Mouse (Mus musculus) forebrain, postnatal 0 days (tissue): ENCODE data around the gene Phox2a. TPM values are rescaled to one million over a fixed set of nuclear protein-coding genes. Genes with fewer than 3 reads are reported as not detected.

Source experiments
- ATAC-seq: fragments of 200-750 bp; cut with Nextera tagmentation; 2 replicates; pipeline ENCODE4 v1.8.0; 2017; ENCODE audit warnings: mild to moderate bottlenecking, moderate library complexity
- DNase-seq: peaks from one replicate; pipeline ENCODE4 v3.0.0-alpha.2; 2015
- H3K27ac ChIP-seq: fragments of 300-500 bp; sonication (generic); 2 replicates; pipeline ENCODE4 v1.5.1; 2014; ENCODE audit warnings: low read depth, mild to moderate bottlenecking, antibody characterized with exemption, low read length, moderate library complexity, mixed read lengths
- H3K27me3 ChIP-seq: fragments of 300-500 bp; sonication (generic); 2 replicates; pipeline ENCODE4 v1.6.1; 2014; ENCODE audit warnings: mild to moderate bottlenecking, low read length, mixed read lengths; ENCODE audit not compliant: insufficient read depth
- H3K36me3 ChIP-seq: fragments of 300-500 bp; sonication (generic); 2 replicates; pipeline ENCODE4 v1.6.1; 2014; ENCODE audit warnings: mild to moderate bottlenecking, moderate library complexity; ENCODE audit not compliant: insufficient read depth
- H3K4me1 ChIP-seq: fragments of 300-500 bp; sonication (generic); 2 replicates; pipeline ENCODE4 v1.6.1; 2014; ENCODE audit warnings: antibody characterized with exemption; ENCODE audit not compliant: insufficient read depth
- H3K4me2 ChIP-seq: fragments of 300-500 bp; sonication (generic); 2 replicates; pipeline ENCODE4 v1.6.1; 2014; ENCODE audit warnings: low read depth, mild to moderate bottlenecking, moderate library complexity
- H3K4me3 ChIP-seq: fragments of 300-500 bp; sonication (generic); 2 replicates; pipeline ENCODE4 v1.5.1; 2014; ENCODE audit warnings: low read depth, low read length, mixed read lengths
- H3K9ac ChIP-seq: fragments of 300-500 bp; sonication (generic); 2 replicates; pipeline ENCODE4 v1.6.1; 2014; ENCODE audit warnings: mild to moderate bottlenecking
- H3K9me3 ChIP-seq: fragments of 300-500 bp; sonication (generic); 2 replicates; pipeline ENCODE4 v1.6.1; 2016; ENCODE audit warnings: low read length
- CTCF ChIP-seq: sonication (generic); IDR thresholded peaks from 2 replicates; pipeline ENCODE4 v1.5.1; 2016; ENCODE audit warnings: antibody characterized with exemption, control low read depth, low read depth
- WGBS: fragments of 180-500 bp; shearing (Covaris S2); extraction: QIAGEN DNeasy Blood & Tissue Kit; methylation state at CpG from one replicate; pipeline ENCODE4 v1.1.7; 2014; 5-methylcytosine and 5-hydroxymethylcytosine counted together
- polyA plus RNA-seq: library from polyadenylated mRNA; unstranded; fragments of >200 nt; fragmentation: Nextera tagmentation; extraction: Ambion mirVana; gene quantifications from 2 replicates; pipeline ENCODE4 v1.2.1, GENCODE M21; 2015
- total RNA-seq: library from RNA; depleted of rRNA; stranded (reverse); fragments of >200 nt; gene quantifications from 2 replicates; pipeline ENCODE4 v1.2.3, GENCODE M21; 2014; rRNA removed

Phox2a gene
- total and polyA plus RNA-seq, 2 experiments from 2014 or later, result not detected

GRCm38 (mm10) chr7:101869163-101869500 is 51.0 kb downstream of the Phox2a start:
- 35% methylated on average over 7 of the region's 7 CpGs for WGBS
- no peak for DNase-seq
- Histone ChIP-seq H3K27me3 (no peaks in the 10 kb centered on the region), H3K4me2 (no peak overlapping the region), H3K4me3 (no peak overlapping the region), H3K36me3 (no peaks in the 10 kb centered on the region), H3K4me1 (no peaks in the 10 kb centered on the region), H3K9ac (no peak overlapping the region), H3K27ac (no peak overlapping the region), H3K9me3 (no peaks in the 10 kb centered on the region)
- no peak for ATAC-seq
- TF ChIP-seq CTCF, result no peak

GRCm38 (mm10) chr7:101870629-101871028 is 52.5 kb downstream of the Phox2a start, which contains the start of gene Folr1:
Gene Folr1, minus strand, starts transcription at chr7:101870788.
- Histone ChIP-seq H3K36me3 (no peaks in the 10 kb centered on the region), H3K4me3 (no peak within 1 kb of the TSS), H3K4me2 (no peak within 1 kb of the TSS), H3K27ac (no peak within 1 kb of the TSS), H3K9ac (no peak within 1 kb of the TSS), H3K27me3 (no peaks in the 10 kb centered on the region), H3K9me3 (no peaks in the 10 kb centered on the region), H3K4me1 (no peaks in the 10 kb centered on the region)
- WGBS, result 79% methylated on average over 2 of the region's 2 CpGs
- DNase-seq (no peak), ATAC-seq (no peak)
- no peak for TF ChIP-seq CTCF

- no peak for TF ChIP-seq CTCF
- H3K4me3 ChIP-seq, result no peak overlapping the region
- ATAC-seq (no peak), DNase-seq (no peak)
- H3K36me3 ChIP-seq, result no peaks in the 10 kb centered on the region
- no peaks in the 10 kb centered on the region for H3K27me3 ChIP-seq
- H3K9me3 ChIP-seq, result no peaks in the 10 kb centered on the region
- no peaks in the 10 kb centered on the region for H3K4me1 ChIP-seq
- 77% methylated on average over 3 of the region's 3 CpGs for WGBS
- H3K4me2 ChIP-seq, result no peak overlapping the region
- no peak overlapping the region for H3K27ac ChIP-seq
- H3K9ac ChIP-seq, result no peak overlapping the region
Measured at GRCm38 (mm10) chr7:101871296-101871695, 53.2 kb downstream of the Phox2a start.

Other genes with a start within 250 kb of the Phox2a start
- not detected in 2 replicates for gene Art2b, start 232.7 kb upstream of the Phox2a start, total RNA-seq
- not detected in 2 replicates for gene Art2b, start 232.7 kb upstream of the Phox2a start, polyA plus RNA-seq
- gene Clpb, start 154.7 kb upstream of the Phox2a start, total RNA-seq, result 40.6 and 45.9 TPM in 2 replicates
- 34.6 and 38.3 TPM in 2 replicates for gene Clpb, start 154.7 kb upstream of the Phox2a start, polyA plus RNA-seq
- 14.7 and 15.4 TPM in 2 replicates for gene Inppl1, start 19.9 kb downstream of the Phox2a start, total RNA-seq
- 6.6 and 9.6 TPM in 2 replicates for gene Inppl1, start 19.9 kb downstream of the Phox2a start, polyA plus RNA-seq
- gene Folr2, start 38.9 kb downstream of the Phox2a start, total RNA-seq, result 3.4 and 3.8 TPM in 2 replicates
- gene Folr2, start 38.9 kb downstream of the Phox2a start, polyA plus RNA-seq, result 2.5 and 3.0 TPM in 2 replicates
- gene Anapc15, start 45.4 kb downstream of the Phox2a start, total RNA-seq, result 47.0 and 64.2 TPM in 2 replicates
- 68.8 and 73.3 TPM in 2 replicates for gene Anapc15, start 45.4 kb downstream of the Phox2a start, polyA plus RNA-seq
- gene Folr1, start 52.5 kb downstream of the Phox2a start, total RNA-seq, result 7.0 and 10.5 TPM in 2 replicates
- gene Folr1, start 52.5 kb downstream of the Phox2a start, polyA plus RNA-seq, result 38.5 and 49.6 TPM in 2 replicates
- gene Lamtor1, start 87.6 kb downstream of the Phox2a start, total RNA-seq, result 96.3 and 105 TPM in 2 replicates
- gene Lamtor1, start 87.6 kb downstream of the Phox2a start, polyA plus RNA-seq, result 176 and 205 TPM in 2 replicates
- gene Tomt, start 88.0 kb downstream of the Phox2a start, total RNA-seq, result not detected in 2 replicates
- 0.27 and 0.34 TPM in 2 replicates for gene Tomt, start 88.0 kb downstream of the Phox2a start, polyA plus RNA-seq
- gene Lrrc51, start 115.6 kb downstream of the Phox2a start, total RNA-seq, result 4.8 and 5.4 TPM in 2 replicates
- gene Lrrc51, start 115.6 kb downstream of the Phox2a start, polyA plus RNA-seq, result 9.1 and 10.6 TPM in 2 replicates
- gene Numa1, start 115.8 kb downstream of the Phox2a start, total RNA-seq, result 58.3 and 74.2 TPM in 2 replicates
- 18.1 and 24.3 TPM in 2 replicates for gene Numa1, start 115.8 kb downstream of the Phox2a start, polyA plus RNA-seq
- gene Il18bp, start 200.4 kb downstream of the Phox2a start, total RNA-seq, result 9.5 and 11.2 TPM in 2 replicates
- gene Il18bp, start 200.4 kb downstream of the Phox2a start, polyA plus RNA-seq, result 1.7 and 2.8 TPM in 2 replicates
- gene Rnf121, start 247.2 kb downstream of the Phox2a start, total RNA-seq, result 28.8 and 34.2 TPM in 2 replicates
- 19.9 and 23.4 TPM in 2 replicates for gene Rnf121, start 247.2 kb downstream of the Phox2a start, polyA plus RNA-seq
- gene Xndc1, start 247.2 kb downstream of the Phox2a start, total RNA-seq, result 23.4 and 32.7 TPM in 2 replicates
- gene Xndc1, start 247.2 kb downstream of the Phox2a start, polyA plus RNA-seq, result 11.9 and 14.6 TPM in 2 replicates
- 1.3 and 2.5 TPM in 2 replicates for gene Xntrpc, start 247.4 kb downstream of the Phox2a start, total RNA-seq
- gene Xntrpc, start 247.4 kb downstream of the Phox2a start, polyA plus RNA-seq, result 0.42 and 0.58 TPM in 2 replicates